Mouse (Mus musculus) fibroblast of lung, adult 2 months (primary cell): ENCODE data around the gene Rapgef3.

Experiments
- DNase-seq: peaks from one replicate; pipeline ENCODE4 v3.0.0-alpha.2; 2011; ENCODE audit warnings: low read depth

The Rapgef3 gene

GRCm38 (mm10) chr15:97773108-97773507 is 5.3 kb upstream of the Rapgef3 start:
- no peak for DNase-seq

- DNase-seq, result no peak
Observed at GRCm38 (mm10) chr15:97770280-97770679, 2.5 kb upstream of the Rapgef3 start.

- DNase-seq, result no peak
Observed at GRCm38 (mm10) chr15:97768192-97768591, 420 bp upstream of the Rapgef3 start.

- DNase-seq, result no peak
Observed at GRCm38 (mm10) chr15:97766594-97767279, 1.0 kb downstream of the Rapgef3 start.

GRCm38 (mm10) chr15:97766194-97766593 is 1.6 kb downstream of the Rapgef3 start:
- DNase-seq, result no peak

- no peak for DNase-seq
Observed at GRCm38 (mm10) chr15:97765090-97765794, 2.5 kb downstream of the Rapgef3 start.

- no peak for DNase-seq
Observed at GRCm38 (mm10) chr15:97764532-97764931, 3.2 kb downstream of the Rapgef3 start.

GRCm38 (mm10) chr15:97763256-97764049 is 4.3 kb downstream of the Rapgef3 start:
- DNase-seq, result no peak

- DNase-seq, result no peak
Observed at GRCm38 (mm10) chr15:97762733-97763132, 5.0 kb downstream of the Rapgef3 start.

- no peak for DNase-seq
Observed at GRCm38 (mm10) chr15:97761438-97761837, 6.3 kb downstream of the Rapgef3 start.

GRCm38 (mm10) chr15:97760952-97761351 is 6.8 kb downstream of the Rapgef3 start:
- DNase-seq, result no peak

- DNase-seq, result no peak
Observed at GRCm38 (mm10) chr15:97760006-97760405, 7.8 kb downstream of the Rapgef3 start.

- DNase-seq, result no peak
Observed at GRCm38 (mm10) chr15:97755361-97755760, 12.4 kb downstream of the Rapgef3 start.

- peak; percentile 67 for DNase-seq
Observed at GRCm38 (mm10) chr15:97754476-97754875, 13.3 kb downstream of the Rapgef3 start.

- no peak for DNase-seq
Observed at GRCm38 (mm10) chr15:97752491-97752890, 15.3 kb downstream of the Rapgef3 start.

GRCm38 (mm10) chr15:97751676-97752075 is 16.1 kb downstream of the Rapgef3 start:
- no peak for DNase-seq

GRCm38 (mm10) chr15:97750697-97751096 is 17.1 kb downstream of the Rapgef3 start:
- no peak for DNase-seq

GRCm38 (mm10) chr15:97749841-97750240 is 17.9 kb downstream of the Rapgef3 start:
- no peak for DNase-seq

GRCm38 (mm10) chr15:97749397-97749796 is 18.4 kb downstream of the Rapgef3 start:
- DNase-seq, result no peak

- DNase-seq, result no peak
Observed at GRCm38 (mm10) chr15:97748964-97749363, 18.8 kb downstream of the Rapgef3 start.

GRCm38 (mm10) chr15:97748309-97748708 is 19.5 kb downstream of the Rapgef3 start:
- DNase-seq, result no peak

- no peak for DNase-seq
Observed at GRCm38 (mm10) chr15:97747486-97747885, 20.3 kb downstream of the Rapgef3 start.

- no peak for DNase-seq
Observed at GRCm38 (mm10) chr15:97746748-97747147, 21.0 kb downstream of the Rapgef3 start.
